Comparison of ENCODE assay signal across 9 mouse cellular contexts in genomic region chr5:28037639-28038038, GRCm38 (mm10). TPM values are rescaled to one million over a fixed set of nuclear protein-coding genes. Genes with fewer than 3 reads are reported as not detected.
DNase-seq lines count a peak whose midpoint lies in the region; ATAC-seq and TF ChIP-seq lines count a peak whose summit lies in the region.
"Had no signal": no experiment of that assay in that cellular context is flagged by ENCODE, and none has a peak within 500 bp of the region (broad histone marks: within the 10 kb centered on the region; RNA-seq: fewer than 3 reads in every experiment).

No protein-coding gene starts in this region.

- peak overlapping the region; percentile 86 for H3K27ac ChIP-seq in gastrocnemius, adult 2 months
- H3K27ac ChIP-seq in stomach, embryonic 16.5 days (ENCODE audit: low read length): peak overlapping the region; percentile 57

- no peak for ATAC-seq in stomach, embryonic 16.5 days (ENCODE audit: insufficient read depth, low FRiP score)

- TF ChIP-seq CTCF in gastrocnemius, adult 2 months (IDR thresholded peaks at IDR 0.05): no peak

- H3K4me1 ChIP-seq in stomach, embryonic 16.5 days (ENCODE audit: control insufficient read depth, insufficient read depth, low read length): peaks cover 21% of the 10 kb centered on the region

- peak; percentile 42 for DNase-seq in gastrocnemius, adult 2 months
- no peak for DNase-seq in gastrocnemius, adult 8-10 months (ENCODE audit: low spot score in 2 of 2)
- peak; percentile 32 for DNase-seq in ovary, postnatal 36 days (ENCODE audit: low spot score)
- DNase-seq in ovary, adult 18-20 months (ENCODE audit: low spot score): no peak
- DNase-seq in heart, postnatal 14 days: peak; percentile 37 to 48
- DNase-seq in right cerebral cortex, adult 2 months (ENCODE audit: low spot score in 2 of 2): no peak
- DNase-seq in left cerebral cortex, postnatal 14 days (ENCODE audit: low spot score in 2 of 2): no peak
- DNase-seq: thymus, postnatal 4 days had no signal

- intact Hi-C loops in gastrocnemius, adult 2 months (cut with DNase I): loop anchor here (5.0 kb wide), 1 partner anchor 35 kb away; the partner anchor contains the start of gene Insig1
- intact Hi-C loops in heart, postnatal 14 days (cut with DNase I): loop anchor here (2.0 kb wide), 1 partner anchor 33 kb away; the partner anchor contains the start of gene Insig1
- intact Hi-C loops in left cerebral cortex, postnatal 14 days (cut with DNase I): no loop called here

- no peaks in the 10 kb centered on the region for H3K9me3 ChIP-seq in stomach, embryonic 16.5 days (replicated peaks; ENCODE audit: control insufficient read depth, low read length)

- peak overlapping the region; percentile 13; the same call in 1 of the 2 replicates for H3K4me2 ChIP-seq in stomach, embryonic 16.5 days (ENCODE audit: low read depth, low read length)

- H3K9ac ChIP-seq in stomach, embryonic 16.5 days (ENCODE audit: low read length): no peak overlapping the region

- 26% methylated on average over 5 of the region's 5 CpGs for WGBS in stomach, embryonic 16.5 days

- H3K36me3 ChIP-seq in stomach, embryonic 16.5 days (ENCODE audit: control insufficient read depth, insufficient read depth, low read length): no peaks in the 10 kb centered on the region

- H3K4me3 ChIP-seq in gastrocnemius, adult 2 months: peak overlapping the region; percentile 50
- H3K4me3 ChIP-seq in stomach, embryonic 16.5 days (replicated peaks; ENCODE audit: low read length): no peak overlapping the region

- no peaks in the 10 kb centered on the region for H3K27me3 ChIP-seq in stomach, embryonic 16.5 days (ENCODE audit: control insufficient read depth, insufficient read depth, low read length)

RNA-seq across cellular contexts. Expression of gene Insig1, which starts 33.5 kb away (rescaled TPM):
- total RNA-seq in gastrocnemius, adult 2 months (2021): 1 to 10 TPM; 9.2 to 9.8 TPM
- 10 to 100 TPM in 2 of 4 experiments, 1 to 10 TPM in 2; 8.7 to 13.3 (median 10.3) TPM for total RNA-seq in gastrocnemius, adult 8-10 months (2022)
- 10 to 100 TPM; 14.2 to 14.7 TPM for total RNA-seq in heart, postnatal 14 days (2021)
- 102 and 103 TPM in 2 replicates for polyA plus RNA-seq in stomach, embryonic 16.5 days (2015; fragmentation: Nextera tagmentation; extraction: Ambion mirVana)
- total RNA-seq in left cerebral cortex, postnatal 14 days (2021): 10 to 100 TPM; 71.4 to 76.6 TPM

Comparison
In these comparisons a context has a peak if more than half of its experiments do, and no peak if none do; other contexts are left out.
1. DNase-seq: peak in gastrocnemius, adult 2 months (single experiment), ovary, postnatal 36 days (single experiment) and heart, postnatal 14 days (2 of 2); none in gastrocnemius, adult 8-10 months (0 of 2), ovary, adult 18-20 months (single experiment), right cerebral cortex, adult 2 months (0 of 2) and left cerebral cortex, postnatal 14 days (0 of 2).
2. RNA of gene Insig1, which starts 33.5 kb away (total RNA-seq): 71.4 to 76.6 TPM in left cerebral cortex, postnatal 14 days; 14.2 to 14.7 TPM in heart, postnatal 14 days, 8.7 to 13.3 TPM in gastrocnemius, adult 8-10 months and 9.2 to 9.8 TPM in gastrocnemius, adult 2 months; every median in the first group is over 4 times any median in the second.